Mouse (Mus musculus) heart, adult 2 months (tissue): ENCODE data around the gene Mecom.

ENCODE experiments used
- CTCF ChIP-seq: fragments of 200-600 bp; IDR thresholded peaks from 2 replicates; pipeline ENCODE4 v1.8.1; 2022; ENCODE audit warnings: antibody characterized with exemption, mild to moderate bottlenecking, moderate library complexity
- EP300 ChIP-seq: fragments of 200-500 bp; IDR thresholded peaks from 2 replicates; pipeline ENCODE4 v1.6.1; 2011; ENCODE audit warnings: low read depth, low read length, control low read depth; ENCODE audit not compliant: insufficient read depth
- POLR2A ChIP-seq: fragments of 200-500 bp; IDR thresholded peaks from 2 replicates; pipeline ENCODE4 v1.6.1; 2011; ENCODE audit warnings: mild to moderate bottlenecking, low read depth, low read length, control low read depth; ENCODE audit not compliant: insufficient read depth

DNA sequence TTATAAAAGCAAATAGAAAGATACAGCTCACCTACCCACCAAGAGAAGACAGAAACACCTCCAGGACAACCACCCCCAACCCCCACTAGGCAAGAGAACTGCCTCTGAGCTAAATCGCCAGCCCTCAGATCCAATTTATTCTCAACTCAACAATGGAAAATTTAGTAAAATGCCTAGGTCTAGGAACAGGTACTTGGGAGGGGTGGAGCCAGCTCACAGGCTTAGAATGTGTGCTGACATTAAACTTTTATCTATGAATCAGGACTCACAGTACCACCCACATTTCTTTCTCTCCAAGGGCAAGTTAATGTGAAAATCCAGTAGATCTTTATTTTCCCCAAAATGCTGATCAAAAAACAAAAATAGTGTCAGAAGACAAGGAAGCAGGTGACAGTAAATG lies 533.5 kb downstream of the Mecom start:
- TF ChIP-seq EP300: no peak
- TF ChIP-seq POLR2A: no peak
- no peak for TF ChIP-seq CTCF
